Mouse (Mus musculus) stomach, embryonic 14.5 days (tissue): ENCODE data around the gene Fbxo42. TPM values are rescaled to one million over a fixed set of nuclear protein-coding genes. Genes with fewer than 3 reads are reported as not detected.
"Not testable (repeated sequence)": the region's sequence is repeated elsewhere in the genome, so short reads cannot be mapped to it uniquely, and the experiment has no call there.

Source experiments
- ATAC-seq: fragments of 200-750 bp; cut with Nextera tagmentation; 2 replicates; pipeline ENCODE4 v1.8.0; 2017; ENCODE audit warnings: low read depth, moderate TSS enrichment; ENCODE audit not compliant: insufficient number of reproducible peaks, insufficient read depth, low FRiP score
- H3K27ac ChIP-seq: fragments of 300-500 bp; sonication (generic); 2 replicates; pipeline ENCODE4 v1.5.1; 2014; ENCODE audit warnings: mild to moderate bottlenecking, low read length, moderate library complexity, mixed read lengths
- H3K27me3 ChIP-seq: fragments of 300-500 bp; sonication (generic); 2 replicates; pipeline ENCODE4 v1.6.1; 2014; ENCODE audit warnings: low read length, control low read depth, mixed read lengths; ENCODE audit not compliant: control insufficient read depth, insufficient read depth
- H3K36me3 ChIP-seq: fragments of 300-500 bp; sonication (generic); 2 replicates; pipeline ENCODE4 v1.6.1; 2014; ENCODE audit warnings: mild to moderate bottlenecking, control low read depth, low read length, moderate library complexity, mixed read lengths; ENCODE audit not compliant: control insufficient read depth, insufficient read depth
- H3K4me1 ChIP-seq: fragments of 300-500 bp; sonication (generic); 2 replicates; pipeline ENCODE4 v1.6.1; 2014; ENCODE audit warnings: low read length, control low read depth, mixed read lengths; ENCODE audit not compliant: control insufficient read depth, insufficient read depth
- H3K4me2 ChIP-seq: fragments of 300-500 bp; sonication (generic); replicated peaks from 2 replicates; pipeline ENCODE4 v1.6.1; 2014; ENCODE audit warnings: low read depth, low read length, control low read depth
- H3K4me3 ChIP-seq: fragments of 300-500 bp; sonication (generic); 2 replicates; pipeline ENCODE4 v1.5.1; 2014; ENCODE audit warnings: low read depth, low read length, control low read depth
- H3K9ac ChIP-seq: fragments of 300-500 bp; sonication (generic); replicated peaks from 2 replicates; pipeline ENCODE4 v1.6.1; 2014; ENCODE audit warnings: low read depth, mild to moderate bottlenecking, control low read depth, low read length, moderate library complexity, mixed read lengths
- H3K9me3 ChIP-seq: fragments of 300-500 bp; sonication (generic); 2 replicates; pipeline ENCODE4 v1.6.1; 2016; ENCODE audit warnings: low read depth, low read length, control low read depth; ENCODE audit not compliant: control insufficient read depth
- WGBS: fragments of 180-500 bp; shearing (Covaris S2); extraction: QIAGEN DNeasy Blood & Tissue Kit; methylation state at CpG from one replicate; pipeline ENCODE4 v1.1.7; 2014; 5-methylcytosine and 5-hydroxymethylcytosine counted together
- polyA plus RNA-seq: library from polyadenylated mRNA; unstranded; fragments of >200 nt; fragmentation: Nextera tagmentation; extraction: Ambion mirVana; gene quantifications from 2 replicates; pipeline ENCODE4 v1.2.1, GENCODE M21; 2014

The Fbxo42 gene
- polyA plus RNA-seq, 1 experiment from 2014 or later: 30.4 TPM

GRCm38 (mm10) chr4:141131531-141132061, 16.1 kb upstream of the Fbxo42 start:
- no peak overlapping the region for H3K9ac ChIP-seq
- no peak overlapping the region for H3K4me3 ChIP-seq
- H3K4me2 ChIP-seq: peak overlapping the region; percentile 32
- peak; percentile 86 for ATAC-seq
- H3K36me3 ChIP-seq: peaks cover 3% of the 10 kb centered on the region; the same call in 1 of the 2 replicates
- no peaks in the 10 kb centered on the region for H3K9me3 ChIP-seq
- H3K27me3 ChIP-seq: no peaks in the 10 kb centered on the region
- WGBS: 30% methylated on average over 5 of the region's 5 CpGs
- H3K4me1 ChIP-seq: peaks cover 62% of the 10 kb centered on the region
- H3K27ac ChIP-seq: peak overlapping the region; percentile 95

GRCm38 (mm10) chr4:141132191-141132590, 15.5 kb upstream of the Fbxo42 start:
- WGBS: 38% methylated on average over 8 of the region's 8 CpGs
- Histone ChIP-seq H3K4me3 (no peak overlapping the region), H3K27ac (peak overlapping the region; percentile 95), H3K27me3 (no peaks in the 10 kb centered on the region), H3K4me1 (peaks cover 65% of the 10 kb centered on the region), H3K9ac (no peak overlapping the region), H3K36me3 (no peaks in the 10 kb centered on the region), H3K9me3 (no peaks in the 10 kb centered on the region), H3K4me2 (peak overlapping the region; percentile 32)
- no peak for ATAC-seq

DNA sequence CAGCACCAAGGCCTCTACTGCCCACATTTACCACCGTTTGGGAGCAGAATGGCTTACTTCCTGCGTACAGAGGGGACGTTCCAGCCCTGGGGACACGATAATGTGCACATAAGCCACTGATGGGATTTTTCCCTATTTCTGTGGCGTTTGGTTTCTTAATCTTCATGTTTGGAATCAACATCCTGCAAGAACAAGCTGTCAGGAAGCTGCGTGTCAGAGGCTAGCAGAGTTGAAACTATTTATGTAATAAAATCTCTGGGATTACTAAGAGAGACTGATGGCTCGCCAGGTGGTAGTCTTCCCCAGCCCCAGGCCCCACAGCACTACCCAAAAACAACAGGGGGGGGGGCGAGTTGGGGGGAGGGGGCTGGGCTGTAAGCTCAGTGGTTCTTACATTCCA, 14.5 kb upstream of the Fbxo42 start:
- Histone ChIP-seq H3K9me3 (no peaks in the 10 kb centered on the region), H3K4me2 (no peak overlapping the region; the same call in 1 of the 2 replicates), H3K4me3 (no peak overlapping the region), H3K36me3 (no peaks in the 10 kb centered on the region), H3K9ac (no peak overlapping the region), H3K27ac (no peak overlapping the region; the same call in 1 of the 2 replicates), H3K27me3 (no peaks in the 10 kb centered on the region), H3K4me1 (peaks cover 74% of the 10 kb centered on the region)
- no peak for ATAC-seq
- WGBS: 19% methylated on average over 8 of the region's 8 CpGs

- WGBS: 49% methylated on average over 8 of the region's 8 CpGs
- no peaks in the 10 kb centered on the region for H3K36me3 ChIP-seq
- no peak for ATAC-seq
- peaks cover 77% of the 10 kb centered on the region for H3K4me1 ChIP-seq
- H3K4me2 ChIP-seq: no peak overlapping the region
- peak overlapping the region; percentile 1; the same call in 1 of the 2 replicates for H3K27ac ChIP-seq
- H3K27me3 ChIP-seq: no peaks in the 10 kb centered on the region
- H3K9me3 ChIP-seq: no peaks in the 10 kb centered on the region
- no peak overlapping the region for H3K9ac ChIP-seq
- no peak overlapping the region for H3K4me3 ChIP-seq
These were observed 13.7 kb upstream of the Fbxo42 start for GRCm38 (mm10) chr4:141134031-141134441.

GRCm38 (mm10) chr4:141134751-141135530, 12.8 kb upstream of the Fbxo42 start:
- 73% methylated on average over 20 of the region's 20 CpGs for WGBS
- H3K9me3 ChIP-seq: no peaks in the 10 kb centered on the region
- H3K4me2 ChIP-seq: no peak overlapping the region
- H3K4me1 ChIP-seq: peaks cover 70% of the 10 kb centered on the region
- no peak overlapping the region for H3K4me3 ChIP-seq
- no peaks in the 10 kb centered on the region for H3K27me3 ChIP-seq
- peak overlapping the region; percentile 1; the same call in 1 of the 2 replicates for H3K27ac ChIP-seq
- no peak for ATAC-seq
- H3K9ac ChIP-seq: no peak overlapping the region
- no peaks in the 10 kb centered on the region for H3K36me3 ChIP-seq

DNA sequence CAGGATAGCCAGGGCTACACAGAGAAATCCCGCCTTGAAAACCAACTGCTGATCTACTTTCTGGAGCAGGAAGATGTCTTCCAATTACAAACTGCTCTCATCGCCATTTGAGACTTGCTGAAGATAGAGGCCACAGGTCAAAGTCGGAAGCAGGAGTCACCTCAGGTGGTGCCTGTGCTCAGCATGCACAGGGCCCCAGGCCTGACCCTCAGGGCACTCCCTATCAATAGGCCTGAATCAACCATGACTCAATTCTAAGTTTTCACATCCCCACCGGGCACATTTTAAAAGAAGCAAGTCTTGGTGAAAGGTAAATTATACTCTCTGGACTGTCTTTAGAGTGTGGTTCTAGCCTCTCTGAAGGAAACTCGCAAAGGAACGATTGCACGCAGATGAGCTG, 11.6 kb upstream of the Fbxo42 start:
- H3K27me3 ChIP-seq: no peaks in the 10 kb centered on the region
- no peak for ATAC-seq
- H3K27ac ChIP-seq: no peak overlapping the region
- H3K9me3 ChIP-seq: no peaks in the 10 kb centered on the region
- H3K4me1 ChIP-seq: peaks cover 62% of the 10 kb centered on the region
- no peak overlapping the region for H3K4me3 ChIP-seq
- WGBS: 78% methylated on average over 7 of the region's 7 CpGs
- no peaks in the 10 kb centered on the region for H3K36me3 ChIP-seq
- H3K4me2 ChIP-seq: no peak overlapping the region
- H3K9ac ChIP-seq: no peak overlapping the region

DNA sequence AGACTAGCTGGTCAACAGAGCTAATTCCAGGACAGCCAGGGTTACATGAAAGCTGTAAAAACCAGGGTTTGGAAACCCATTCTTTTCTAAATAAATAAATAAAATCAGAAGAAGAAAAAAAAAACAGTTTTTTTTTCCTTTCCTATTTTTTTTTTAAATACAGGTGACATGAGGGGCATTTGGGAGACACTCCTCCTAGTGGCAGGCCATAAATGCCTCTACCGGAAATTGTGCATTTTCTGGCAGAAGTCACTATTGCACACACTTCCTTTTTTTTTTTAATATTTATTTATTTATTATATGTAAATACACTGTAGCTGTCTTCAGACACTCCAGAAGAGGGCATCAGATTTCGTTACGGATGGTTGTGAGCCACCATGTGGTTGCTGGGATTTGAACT, 10.0 kb upstream of the Fbxo42 start:
- not testable (repeated sequence) for H3K36me3 ChIP-seq, ATAC-seq, H3K9ac ChIP-seq, H3K27me3 ChIP-seq, H3K9me3 ChIP-seq
- Histone ChIP-seq H3K4me3 (peak overlapping the region; percentile 77; the same call in 1 of the 2 replicates), H3K4me1 (peaks cover 48% of the 10 kb centered on the region), H3K4me2 (peak overlapping the region; percentile 83), H3K27ac (peak overlapping the region; percentile 27; the same call in 1 of the 2 replicates)
- WGBS: 56% methylated on average over 2 of the region's 3 CpGs

DNA sequence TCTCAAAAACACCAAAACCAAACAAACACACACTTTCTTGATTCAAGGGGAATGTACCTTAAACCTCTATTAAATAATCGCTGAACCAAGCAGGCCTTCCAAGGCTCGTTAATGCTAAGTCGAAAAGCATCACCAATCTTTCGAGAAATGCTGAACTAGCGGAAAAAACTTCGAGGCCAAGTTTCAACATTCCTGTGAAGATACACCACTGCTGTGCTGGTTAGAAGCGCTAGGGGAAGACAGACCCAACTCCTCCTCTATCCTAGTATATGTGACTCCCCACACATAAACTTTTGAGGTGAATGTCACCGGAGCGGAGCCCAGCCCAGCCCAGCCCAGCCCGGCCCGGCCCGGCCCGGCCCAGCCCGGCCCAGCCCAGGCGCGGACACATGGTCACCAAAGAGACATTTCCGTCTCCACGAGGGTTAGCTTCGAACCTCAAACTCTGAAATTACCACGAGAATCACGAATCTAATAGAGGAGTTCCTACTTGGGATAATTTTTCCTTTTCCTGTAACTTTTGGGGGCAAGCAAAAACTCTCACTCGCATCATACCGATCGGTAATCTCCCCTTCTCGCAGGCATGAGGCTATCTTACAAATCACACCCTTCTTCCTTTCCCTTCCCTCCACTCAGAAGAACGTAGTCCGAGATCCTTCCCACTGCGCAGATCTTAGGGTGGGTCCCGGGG, 9.1 kb upstream of the Fbxo42 start:
- Histone ChIP-seq H3K36me3 (no peaks in the 10 kb centered on the region), H3K4me3 (peak overlapping the region; percentile 77), H3K27ac (peak overlapping the region; percentile 94), H3K4me1 (peaks cover 40% of the 10 kb centered on the region), H3K9me3 (no peaks in the 10 kb centered on the region), H3K9ac (peak overlapping the region; percentile 83), H3K27me3 (no peaks in the 10 kb centered on the region), H3K4me2 (peak overlapping the region; percentile 83)
- no peak for ATAC-seq
- WGBS: 2% methylated on average over 29 of the region's 29 CpGs
